Mouse (Mus musculus) skeletal muscle tissue, adult 2 months (tissue): ENCODE measurements around the gene Zbtb44.
"Not testable (repeated sequence)": the region's sequence is repeated elsewhere in the genome, so short reads cannot be mapped to it uniquely, and the experiment has no call there.

Experiments
- DNase-seq: peaks from one replicate; pipeline ENCODE4 v3.0.0-alpha.2; 2012; ENCODE audit warnings: low read depth, low spot score

Gene Zbtb44

GRCm38 (mm10) chr9:31030532-31031413, at the start of gene Zbtb44:
Zbtb44 (plus strand) TSS chr9:31030644.
- peak; percentile 28 for DNase-seq

GRCm38 (mm10) chr9:30985782-30986181, 44.7 kb upstream of the Zbtb44 start:
- DNase-seq: peak; percentile 61

- DNase-seq: no peak
Measured at GRCm38 (mm10) chr9:30993106-30993505, 37.3 kb upstream of the Zbtb44 start.

- peak; percentile 62 for DNase-seq
Measured at GRCm38 (mm10) chr9:30996590-30997562, 33.6 kb upstream of the Zbtb44 start.

GRCm38 (mm10) chr9:31000641-31001040, 29.8 kb upstream of the Zbtb44 start:
- DNase-seq: peak; percentile 48

- no peak for DNase-seq
Measured at GRCm38 (mm10) chr9:31002528-31002927, 27.9 kb upstream of the Zbtb44 start.

- DNase-seq: no peak
Measured at GRCm38 (mm10) chr9:31009334-31009733, 21.1 kb upstream of the Zbtb44 start.

DNA sequence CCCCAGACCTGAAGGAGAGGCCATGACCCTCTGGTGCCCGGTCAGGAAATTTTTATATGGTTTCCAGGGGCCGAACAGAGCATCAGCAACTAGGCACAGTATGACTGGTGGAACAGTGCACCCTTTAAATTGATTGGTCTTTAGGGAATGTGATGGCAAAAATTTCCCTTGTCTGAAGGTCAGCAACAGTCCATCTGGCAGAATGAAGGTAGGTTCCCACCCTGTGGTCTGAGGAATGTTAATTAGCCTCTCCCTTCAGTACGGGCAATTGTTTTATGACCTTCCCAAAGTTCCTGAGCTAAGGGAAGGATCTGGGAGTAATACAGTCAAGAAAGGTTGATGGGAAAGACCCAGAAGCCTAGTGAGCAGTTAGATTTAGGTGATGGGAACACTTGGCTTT, 20.4 kb upstream of the Zbtb44 start:
- DNase-seq: no peak

- no peak for DNase-seq
Measured at GRCm38 (mm10) chr9:31010749-31011148, 19.7 kb upstream of the Zbtb44 start.

DNA sequence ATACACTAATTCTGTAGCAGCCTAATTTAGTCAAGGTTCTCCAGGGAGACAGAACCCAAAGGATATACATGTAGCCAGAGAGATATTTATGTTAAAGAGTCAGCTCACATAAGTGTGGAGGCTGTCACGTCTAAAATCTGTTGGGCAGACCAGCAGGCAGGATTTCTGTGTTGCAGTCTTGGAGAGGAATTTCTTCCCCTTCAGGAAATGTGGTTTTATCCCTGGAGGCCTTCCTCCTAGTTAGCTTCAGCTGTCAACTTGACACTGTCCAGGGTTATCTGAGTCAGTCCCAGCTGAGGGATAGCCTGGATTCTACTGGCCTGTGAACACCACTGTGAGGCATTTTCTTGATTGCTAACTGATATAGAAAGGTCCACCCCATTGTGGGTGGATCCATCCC, 18.9 kb upstream of the Zbtb44 start:
- no peak for DNase-seq

GRCm38 (mm10) chr9:31012674-31013073, 17.8 kb upstream of the Zbtb44 start:
- no peak for DNase-seq

- DNase-seq: no peak
Measured at GRCm38 (mm10) chr9:31013415-31013814, 17.0 kb upstream of the Zbtb44 start.

DNA sequence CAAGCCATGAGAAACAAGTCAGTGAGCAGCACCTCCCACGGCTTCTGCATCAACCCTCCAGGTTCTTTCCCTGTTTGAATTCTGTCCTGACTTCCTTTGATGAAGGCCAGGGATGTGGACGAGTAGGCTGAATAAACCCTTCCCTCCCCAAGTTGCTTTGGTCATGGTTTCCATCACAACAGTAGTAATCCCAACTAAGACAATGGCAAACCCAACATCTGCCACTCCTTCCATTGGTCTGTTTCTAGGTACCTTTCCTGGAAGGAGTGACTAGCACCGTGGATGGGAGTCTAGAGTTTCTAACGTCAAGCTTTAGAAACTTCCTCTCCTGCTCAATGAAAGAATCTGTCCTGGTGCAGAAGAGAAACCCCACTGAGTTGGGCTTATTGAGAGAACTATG, 12.8 kb upstream of the Zbtb44 start:
- DNase-seq: no peak

DNA sequence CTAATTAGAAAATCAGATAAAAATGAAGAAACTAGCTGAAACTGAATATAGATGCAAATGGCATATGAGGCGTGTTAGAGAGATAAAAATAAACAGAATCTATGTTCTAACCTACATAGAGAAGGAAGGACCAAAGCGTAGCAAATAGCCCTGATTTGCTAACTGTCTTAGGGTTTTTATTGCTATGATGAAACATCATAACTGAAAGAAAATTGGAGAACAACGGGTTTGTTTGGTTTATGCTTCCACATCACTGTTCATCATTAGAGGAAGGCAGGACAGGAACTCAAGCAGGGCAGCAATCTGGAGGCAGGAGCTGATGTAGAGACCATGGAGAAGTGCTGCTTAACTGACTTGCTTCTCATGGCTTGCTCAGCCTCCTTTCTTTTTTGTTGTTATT, 12.3 kb upstream of the Zbtb44 start:
- DNase-seq: no peak

GRCm38 (mm10) chr9:31018705-31019104, 11.7 kb upstream of the Zbtb44 start:
- no peak for DNase-seq

DNA sequence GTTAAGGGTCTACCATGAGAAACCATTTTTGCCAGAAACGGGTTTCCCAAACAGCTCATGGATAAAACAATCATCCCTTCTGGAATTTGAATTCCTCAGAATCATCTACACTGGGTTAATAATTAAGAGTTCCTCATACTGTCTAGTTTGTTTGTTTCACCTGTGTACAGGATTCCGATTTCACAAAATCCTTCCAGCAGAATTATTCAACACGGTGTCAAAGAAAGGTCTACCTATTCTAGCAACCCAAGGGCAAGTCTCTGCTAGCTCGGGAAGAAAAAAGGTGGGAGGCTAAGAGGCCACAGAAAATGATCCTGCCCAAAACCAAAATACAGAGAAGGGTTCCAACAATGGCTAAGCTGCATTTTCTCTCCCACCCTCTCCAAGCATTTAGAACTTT, 2.2 kb upstream of the Zbtb44 start:
- no peak for DNase-seq

DNA sequence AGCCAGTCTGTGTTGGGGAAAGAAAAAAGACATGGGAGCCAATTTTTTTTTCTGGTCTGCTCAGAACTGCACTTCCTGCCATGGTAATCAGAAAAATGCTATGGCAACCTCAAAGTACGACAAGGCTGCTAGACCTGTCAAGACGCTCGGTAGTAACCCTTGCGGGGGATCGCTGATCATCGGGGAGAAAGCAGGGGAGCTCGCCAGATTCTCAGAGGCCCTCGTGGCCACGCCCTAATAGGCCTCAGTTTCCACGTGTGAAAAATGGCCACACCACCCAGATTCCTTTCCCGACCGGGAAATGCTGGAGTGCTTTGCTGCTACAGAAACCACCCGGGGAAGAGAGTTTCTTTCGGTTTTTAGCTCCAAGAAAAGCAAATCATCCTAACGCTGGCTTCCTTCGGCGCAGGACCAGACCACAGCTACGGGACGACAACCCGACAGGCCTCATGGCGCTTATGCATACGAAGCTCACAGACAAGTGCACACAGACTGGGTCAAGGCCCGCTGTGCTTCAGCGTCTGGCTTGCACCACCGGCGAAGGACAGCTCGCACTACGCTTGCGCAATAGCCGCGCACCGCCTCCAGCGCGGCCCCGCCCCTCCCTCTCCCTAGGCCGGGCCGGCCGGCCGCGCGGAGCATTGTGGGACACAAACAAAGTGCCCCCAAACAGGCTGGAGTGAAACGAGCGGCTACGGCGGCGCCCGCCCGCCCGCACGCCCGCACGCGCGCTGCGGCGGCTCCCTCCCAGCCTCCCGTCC, 513 bp upstream of the Zbtb44 start:
- peak; percentile 96 for DNase-seq

GRCm38 (mm10) chr9:31031414-31031843, 985 bp downstream of the Zbtb44 start:
- DNase-seq: no peak

GRCm38 (mm10) chr9:31032546-31032945, 2.1 kb downstream of the Zbtb44 start:
- DNase-seq: no peak

DNA sequence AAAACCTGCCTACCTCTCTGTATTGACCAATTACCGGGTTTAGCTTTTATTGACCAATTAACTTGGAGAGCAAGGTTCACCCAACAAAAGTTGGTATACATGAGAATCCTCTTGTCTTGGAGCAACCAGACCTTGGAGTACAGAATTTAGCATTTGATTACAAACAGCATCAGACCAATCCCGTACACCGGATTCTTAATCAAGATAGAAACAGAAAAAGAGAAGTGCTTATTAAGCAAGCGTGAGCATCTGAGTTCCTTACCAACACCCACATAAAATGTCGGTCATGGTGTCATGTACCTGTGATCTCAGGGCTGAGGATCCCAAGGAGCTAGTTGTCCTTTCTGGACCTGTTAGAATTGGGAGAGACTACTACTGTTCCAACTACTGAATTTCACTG, 19.8 kb downstream of the Zbtb44 start:
- DNase-seq: no peak

DNA sequence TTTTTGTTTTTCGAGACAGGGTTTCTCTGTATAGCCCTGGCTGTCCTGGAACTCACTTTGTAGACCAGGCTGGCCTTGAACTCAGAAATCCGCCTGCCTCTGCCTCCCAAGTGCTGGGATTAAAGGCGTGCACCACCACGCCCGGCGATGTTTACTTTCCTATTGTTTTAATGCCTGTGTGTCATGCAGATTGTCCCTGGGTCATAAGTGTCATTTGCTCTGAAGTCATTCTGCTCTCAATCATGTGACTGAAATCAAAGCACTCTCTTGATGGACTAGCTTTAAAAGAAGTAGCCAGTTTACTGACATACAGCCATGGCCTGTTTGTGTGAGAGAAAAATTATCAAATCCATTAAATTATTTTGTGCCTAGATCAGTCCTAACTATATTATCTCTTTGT, 21.1 kb downstream of the Zbtb44 start:
- DNase-seq: not testable (repeated sequence)

DNA sequence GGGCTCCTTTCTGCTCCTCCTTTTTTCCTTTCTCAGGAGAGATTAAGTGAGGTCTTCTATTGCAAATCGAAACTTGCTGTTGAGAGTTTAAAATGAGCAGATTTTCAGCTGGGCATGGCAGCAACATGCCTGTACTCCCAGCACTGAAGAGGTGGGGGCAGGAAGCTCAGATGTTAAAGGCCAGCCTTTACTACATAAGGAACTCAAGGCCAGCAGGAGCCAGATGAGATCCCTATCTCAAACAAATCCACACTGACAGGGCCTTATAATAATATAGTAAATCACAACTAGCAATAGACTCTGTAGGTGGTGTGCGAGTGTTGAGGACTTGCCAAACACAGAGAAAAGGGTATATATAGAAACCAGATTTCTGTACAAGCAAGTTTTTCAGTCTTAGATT, 28.3 kb downstream of the Zbtb44 start:
- no peak for DNase-seq
